Mouse (Mus musculus): ENCODE results near the gene Calm3.

DNA sequence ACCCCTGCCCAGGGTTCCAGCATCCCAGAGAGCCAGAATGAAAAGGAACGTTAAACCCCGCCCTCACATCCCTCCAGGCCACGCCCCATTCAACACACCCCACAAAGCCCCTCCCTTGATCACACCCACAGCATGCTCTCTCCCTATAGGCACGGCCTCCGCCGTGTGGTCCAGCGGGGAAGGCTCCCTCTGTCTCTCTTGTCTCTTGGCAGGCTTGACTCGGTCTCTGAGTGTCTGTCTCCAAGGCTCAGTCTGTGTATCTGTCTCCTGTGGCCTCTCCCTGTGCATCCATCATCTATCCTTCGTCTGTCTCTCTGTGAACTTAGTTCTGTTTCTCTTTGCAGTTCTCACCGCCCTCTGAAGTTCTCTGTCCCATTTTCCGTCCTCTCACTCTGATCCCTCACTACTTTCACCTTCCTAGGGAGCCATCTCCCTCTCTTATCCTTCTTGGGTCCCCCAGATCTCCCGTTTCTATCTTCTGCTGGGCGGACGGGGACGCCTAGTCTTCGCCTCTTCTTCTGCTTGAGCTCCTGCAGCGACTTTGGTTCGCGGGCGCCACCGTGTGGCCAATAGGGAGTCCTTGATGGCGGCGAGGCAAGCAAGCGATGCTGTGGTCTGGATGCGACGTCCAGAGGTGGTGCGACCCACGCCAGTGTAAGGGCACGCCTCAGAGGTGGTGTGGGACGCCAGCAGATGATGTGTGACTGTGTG is 32.1 kb downstream of the Calm3 start, which contains the start of gene Gng8:
- TF ChIP-seq POLR2A (IDR thresholded peaks at IDR 0.05; ENCODE audit: low read depth, low read length) (no peak), CTCF (conservative IDR thresholded peaks at IDR 0.05; ENCODE audit: insufficient read depth, insufficient read length, low read depth, low read length) (peak; percentile 88)
